Mouse (Mus musculus) CH12.LX (cell line): ENCODE measurements around the gene Fbxl21.
A peak's percentile ranks its signal among the peaks of the same experiment; 100 is the strongest.

Experiments used
- CTCF ChIP-seq, 2 experiments: IDR thresholded peaks in 1 of 2; conservative IDR thresholded peaks in 1 of 2; 2 replicates each; pipeline ENCODE4 v1.5.1; 2011 to 2012; ENCODE audit warnings: low read depth in 2 of 2, low read length in 2 of 2, improper control_type of control experiment in 1 of 2, inconsistent platforms in 1 of 2, mild to moderate bottlenecking in 1 of 2, moderate library complexity in 1 of 2
- E2F4 ChIP-seq: IDR thresholded peaks from 2 replicates; pipeline ENCODE4 v1.6.1; 2011; ENCODE audit warnings: low read depth, low read length, improper control_type of control experiment; ENCODE audit not compliant: insufficient replicate concordance
- EP300 ChIP-seq: IDR thresholded peaks from 2 replicates; pipeline ENCODE4 v1.6.1; 2011; ENCODE audit warnings: low read length, improper control_type of control experiment
- HCFC1 ChIP-seq: IDR thresholded peaks from 2 replicates; pipeline ENCODE4 v1.6.1; 2012; ENCODE audit warnings: low read depth, mild to moderate bottlenecking, inconsistent platforms, low read length, improper control_type of control experiment
- JUN ChIP-seq: IDR thresholded peaks from 2 replicates; pipeline ENCODE4 v1.6.1; 2011; ENCODE audit warnings: low read depth, mild to moderate bottlenecking, low read length, improper control_type of control experiment, moderate library complexity; ENCODE audit not compliant: insufficient read depth
- JUND ChIP-seq: conservative IDR thresholded peaks from 2 replicates; pipeline ENCODE4 v1.6.1; 2011; ENCODE audit warnings: low read depth, low read length, improper control_type of control experiment
- MAX ChIP-seq: IDR thresholded peaks from 2 replicates; pipeline ENCODE4 v1.6.1; 2011; ENCODE audit warnings: low read length, improper control_type of control experiment
- POLR2A ChIP-seq: IDR thresholded peaks from 2 replicates; pipeline ENCODE4 v1.6.1; 2011; ENCODE audit warnings: low read depth, mild to moderate bottlenecking, improper control_type of control experiment, low read length
- USF1 ChIP-seq: IDR thresholded peaks from 2 replicates; pipeline ENCODE4 v1.6.1; 2014; ENCODE audit warnings: low read depth, mild to moderate bottlenecking, inconsistent platforms, low read length, improper control_type of control experiment
- ZC3H11A ChIP-seq: IDR thresholded peaks from 2 replicates; pipeline ENCODE4 v1.6.1; 2012; ENCODE audit warnings: low read depth, mild to moderate bottlenecking, inconsistent platforms, low read length, improper control_type of control experiment

DNA sequence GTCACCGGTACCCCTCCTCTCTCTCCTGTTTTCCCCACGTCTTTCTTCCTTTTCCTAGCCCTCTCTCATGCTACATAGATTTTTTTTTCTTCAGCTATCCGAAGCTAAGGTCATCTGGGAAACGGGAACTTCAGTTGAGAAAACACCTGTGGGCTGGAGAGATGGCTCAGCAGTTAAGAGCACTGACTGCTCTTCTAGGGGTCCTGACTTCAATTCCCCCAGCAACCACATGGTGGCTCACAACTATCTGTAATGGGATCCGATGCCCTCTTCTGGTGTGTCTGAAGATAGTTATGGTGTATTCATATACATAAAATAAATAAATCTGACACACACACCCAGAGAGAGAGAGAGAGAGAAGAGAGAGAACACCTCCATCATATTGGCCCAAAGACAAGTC, 13.3 kb downstream of the Fbxl21 start:
- no peak for TF ChIP-seq JUND
- TF ChIP-seq MAX: no peak
- no peak for TF ChIP-seq ZC3H11A
- no peak for TF ChIP-seq POLR2A
- no peak for TF ChIP-seq E2F4
- peak in 1 of 2 experiments; percentile 53; a peak in 2 of 4 replicates for TF ChIP-seq CTCF (conservative IDR thresholded peaks at IDR 0.05 in 1 of 2, IDR thresholded peaks at IDR 0.05 in 1 of 2; ENCODE audit: low read depth in 2 of 2, low read length in 2 of 2)
- no peak for TF ChIP-seq HCFC1
- TF ChIP-seq USF1: no peak
- no peak for TF ChIP-seq JUN
- TF ChIP-seq EP300: no peak
